Mouse (Mus musculus) liver, embryonic 14.5 days (tissue): ENCODE measurements around the gene Pmepa1.

Experiments used
- CTCF ChIP-seq: IDR thresholded peaks from 2 replicates; pipeline ENCODE4 v1.5.1; 2016; ENCODE audit warnings: antibody characterized with exemption, low read depth, control low read depth
- EP300 ChIP-seq: IDR thresholded peaks from 2 replicates; pipeline ENCODE4 v1.6.1; 2016; ENCODE audit warnings: antibody characterized with exemption, low read depth

DNA sequence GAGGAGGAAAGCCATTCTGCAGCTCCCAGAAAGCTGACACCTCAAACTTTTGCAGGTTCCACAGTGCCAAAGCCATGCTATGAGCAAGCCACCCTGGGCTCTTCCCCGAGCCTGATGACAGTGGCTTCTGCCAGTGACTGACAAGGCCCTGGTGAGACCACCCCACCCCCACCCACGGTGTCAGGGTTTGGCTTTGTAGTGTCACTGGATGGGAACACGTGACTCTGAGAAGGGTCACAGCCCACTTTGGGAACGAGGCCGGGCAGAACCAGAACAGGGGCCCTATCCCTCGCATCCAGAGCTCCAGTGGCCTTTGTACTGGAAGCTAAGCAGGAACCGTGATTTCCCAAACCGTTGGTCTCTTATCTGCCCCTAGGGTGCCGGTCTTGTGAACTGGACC lies 6.1 kb downstream of the Pmepa1 start:
- TF ChIP-seq CTCF = no peak
- no peak for TF ChIP-seq EP300
